Mouse (Mus musculus): ENCODE measurements around the gene Klhl20. TPM values are rescaled to one million over a fixed set of nuclear protein-coding genes. Genes with fewer than 3 reads are reported as not detected.

Gene Klhl20
- polyA plus RNA-seq, 1 experiment from 2014 or later = 16.3 TPM

GRCm38 (mm10) chr1:161139496-161139895, 8.2 kb upstream of the Klhl20 start:
- Histone ChIP-seq H3K4me3 (no peak overlapping the region), H3K27me3 (ENCODE audit: low read depth, poor library complexity, severe bottlenecking) (no peaks in the 10 kb centered on the region), H3K36me3 (no peaks in the 10 kb centered on the region), H3K9me3 (replicated peaks) (no peaks in the 10 kb centered on the region), H3K4me1 (peaks cover 6% of the 10 kb centered on the region), H3K27ac (no peak overlapping the region)
- DNase-seq (ENCODE audit: low spot score) = no peak
- WGBS = 87% methylated on average over 2 of the region's 2 CpGs

- no peak for DNase-seq (ENCODE audit: low spot score)
- no peak overlapping the region for H3K27ac ChIP-seq
- H3K4me1 ChIP-seq = peaks cover 11% of the 10 kb centered on the region
- H3K27me3 ChIP-seq (ENCODE audit: low read depth, poor library complexity, severe bottlenecking) = no peaks in the 10 kb centered on the region
- H3K4me3 ChIP-seq = no peak overlapping the region
- WGBS = 78% methylated on average over 1 of the region's 1 CpGs
- H3K9me3 ChIP-seq (replicated peaks) = no peaks in the 10 kb centered on the region
- H3K36me3 ChIP-seq = peaks cover 20% of the 10 kb centered on the region
Measured at GRCm38 (mm10) chr1:161126461-161126860, 4.8 kb downstream of the Klhl20 start.

- no peaks in the 10 kb centered on the region for H3K4me1 ChIP-seq
- H3K27me3 ChIP-seq (ENCODE audit: low read depth, poor library complexity, severe bottlenecking) = no peaks in the 10 kb centered on the region
- DNase-seq (ENCODE audit: low spot score) = no peak
- H3K4me3 ChIP-seq = no peak overlapping the region
- WGBS = 92% methylated on average over 10 of the region's 10 CpGs
- H3K36me3 ChIP-seq = peaks cover 20% of the 10 kb centered on the region
- H3K9me3 ChIP-seq (replicated peaks) = no peaks in the 10 kb centered on the region
- no peak overlapping the region for H3K27ac ChIP-seq
Measured at GRCm38 (mm10) chr1:161122661-161123418, 8.5 kb downstream of the Klhl20 start.

GRCm38 (mm10) chr1:161114591-161114990, 16.7 kb downstream of the Klhl20 start:
- H3K4me3 ChIP-seq = no peak overlapping the region
- no peaks in the 10 kb centered on the region for H3K27me3 ChIP-seq (ENCODE audit: low read depth, poor library complexity, severe bottlenecking)
- H3K36me3 ChIP-seq = peaks cover 3% of the 10 kb centered on the region
- no peaks in the 10 kb centered on the region for H3K9me3 ChIP-seq (replicated peaks)
- H3K4me1 ChIP-seq = no peaks in the 10 kb centered on the region
- DNase-seq (ENCODE audit: low spot score) = no peak
- no peak overlapping the region for H3K27ac ChIP-seq

- Histone ChIP-seq H3K36me3 (peaks cover 36% of the 10 kb centered on the region), H3K4me1 (no peaks in the 10 kb centered on the region), H3K4me3 (no peak overlapping the region), H3K9me3 (replicated peaks) (no peaks in the 10 kb centered on the region), H3K27me3 (ENCODE audit: low read depth, poor library complexity, severe bottlenecking) (no peaks in the 10 kb centered on the region), H3K27ac (no peak overlapping the region)
- no peak for DNase-seq (ENCODE audit: low spot score)
- 89% methylated on average over 8 of the region's 8 CpGs for WGBS
Measured at GRCm38 (mm10) chr1:161109216-161109615, 22.1 kb downstream of the Klhl20 start.

GRCm38 (mm10) chr1:161103842-161104241, 27.5 kb downstream of the Klhl20 start:
- Histone ChIP-seq H3K4me1 (no peaks in the 10 kb centered on the region), H3K27ac (no peak overlapping the region), H3K9me3 (replicated peaks) (no peaks in the 10 kb centered on the region), H3K27me3 (ENCODE audit: low read depth, poor library complexity, severe bottlenecking) (no peaks in the 10 kb centered on the region), H3K36me3 (peaks cover 66% of the 10 kb centered on the region), H3K4me3 (no peak overlapping the region)
- WGBS = 90% methylated on average over 1 of the region's 1 CpGs
- no peak for DNase-seq (ENCODE audit: low spot score)

GRCm38 (mm10) chr1:161099721-161100405, 31.4 kb downstream of the Klhl20 start:
- Histone ChIP-seq H3K4me3 (no peak overlapping the region), H3K36me3 (peaks cover 76% of the 10 kb centered on the region), H3K4me1 (no peaks in the 10 kb centered on the region), H3K27me3 (ENCODE audit: low read depth, poor library complexity, severe bottlenecking) (no peaks in the 10 kb centered on the region), H3K27ac (no peak overlapping the region), H3K9me3 (replicated peaks) (no peaks in the 10 kb centered on the region)
- WGBS = 97% methylated on average over 4 of the region's 4 CpGs
- DNase-seq (ENCODE audit: low spot score) = no peak

GRCm38 (mm10) chr1:161077243-161077642, 54.1 kb downstream of the Klhl20 start:
- DNase-seq (ENCODE audit: low spot score) = no peak
- WGBS = 97% methylated on average over 3 of the region's 3 CpGs
- Histone ChIP-seq H3K27me3 (ENCODE audit: low read depth, poor library complexity, severe bottlenecking) (no peaks in the 10 kb centered on the region), H3K9me3 (replicated peaks) (no peaks in the 10 kb centered on the region), H3K4me1 (peaks cover 18% of the 10 kb centered on the region), H3K36me3 (peaks cover 82% of the 10 kb centered on the region), H3K4me3 (no peak overlapping the region), H3K27ac (no peak overlapping the region)

- peaks cover 26% of the 10 kb centered on the region for H3K4me1 ChIP-seq
- H3K36me3 ChIP-seq = peaks cover 75% of the 10 kb centered on the region
- WGBS = 89% methylated on average over 6 of the region's 6 CpGs
- DNase-seq (ENCODE audit: low spot score) = no peak
- no peaks in the 10 kb centered on the region for H3K9me3 ChIP-seq (replicated peaks)
- H3K27me3 ChIP-seq (ENCODE audit: low read depth, poor library complexity, severe bottlenecking) = no peaks in the 10 kb centered on the region
- H3K4me3 ChIP-seq = no peak overlapping the region
- H3K27ac ChIP-seq = no peak overlapping the region
Measured at GRCm38 (mm10) chr1:161076238-161076637, 55.1 kb downstream of the Klhl20 start.

GRCm38 (mm10) chr1:161071272-161071620, 60.1 kb downstream of the Klhl20 start:
- WGBS = under 1% methylated on average over 12 of the region's 12 CpGs
- DNase-seq (ENCODE audit: low spot score) = no peak
- Histone ChIP-seq H3K4me3 (peak overlapping the region; percentile 74), H3K36me3 (peaks cover 28% of the 10 kb centered on the region), H3K9me3 (replicated peaks) (no peaks in the 10 kb centered on the region), H3K27me3 (ENCODE audit: low read depth, poor library complexity, severe bottlenecking) (no peaks in the 10 kb centered on the region), H3K27ac (peak overlapping the region; percentile 93), H3K4me1 (peaks cover 29% of the 10 kb centered on the region)

- Histone ChIP-seq H3K4me3 (peak within 1 kb of the TSS; percentile 74), H3K27me3 (ENCODE audit: low read depth, poor library complexity, severe bottlenecking) (no peaks in the 10 kb centered on the region), H3K36me3 (peaks cover 25% of the 10 kb centered on the region), H3K27ac (peak within 1 kb of the TSS; percentile 93), H3K4me1 (peaks cover 29% of the 10 kb centered on the region), H3K9me3 (replicated peaks) (no peaks in the 10 kb centered on the region)
- peak; percentile 91 for DNase-seq (ENCODE audit: low spot score)
- WGBS = under 1% methylated on average over 57 of the region's 57 CpGs
Measured at GRCm38 (mm10) chr1:161070352-161071271, 60.7 kb downstream of the Klhl20 start, which contains the start of the genes Dars2 and Cenpl. Gene Dars2 (minus strand): TSS chr1:161070658. Gene Cenpl (plus strand): TSS chr1:161070713.

- WGBS = 89% methylated on average over 1 of the region's 1 CpGs
- H3K4me1 ChIP-seq = no peaks in the 10 kb centered on the region
- H3K36me3 ChIP-seq = peaks cover 47% of the 10 kb centered on the region
Measured at GRCm38 (mm10) chr1:161063351-161063750, 68.0 kb downstream of the Klhl20 start.

More at GRCm38 (mm10) chr1:161063351-161063750, 68.0 kb downstream of the Klhl20 start:
- no peak overlapping the region for H3K4me3 ChIP-seq
- H3K27me3 ChIP-seq (ENCODE audit: low read depth, poor library complexity, severe bottlenecking) = no peaks in the 10 kb centered on the region
- H3K9me3 ChIP-seq (replicated peaks) = no peaks in the 10 kb centered on the region
- no peak overlapping the region for H3K27ac ChIP-seq
- no peak for DNase-seq (ENCODE audit: low spot score)

Data from limb, embryonic 10.5 days (tissue).